Mouse (Mus musculus) kidney, postnatal 0 days (tissue): ENCODE measurements at regions not wholly inside any gene's neighbourhood (a gene's known extent, or its start where the extent isn't known, plus 50 kb on each side); places are given as distances from the start of the nearest gene placed in this dataset.

Experiments
- ATAC-seq: fragments of 200-750 bp; cut with Nextera tagmentation; replicated peaks from 2 replicates; pipeline ENCODE4 v1.8.0; 2017; ENCODE audit warnings: low read depth, moderate number of reproducible peaks, moderate TSS enrichment, moderate library complexity; ENCODE audit not compliant: low FRiP score
- DNase-seq: peaks from one replicate; pipeline ENCODE4 v3.0.0-alpha.2; 2016; ENCODE audit warnings: low spot score
- H3K27ac ChIP-seq: fragments of 300-500 bp; sonication (generic); 2 replicates; pipeline ENCODE4 v1.5.1; 2014; ENCODE audit warnings: mild to moderate bottlenecking
- H3K27me3 ChIP-seq: fragments of 300-500 bp; sonication (generic); 2 replicates; pipeline ENCODE4 v1.6.1; 2014; ENCODE audit warnings: low read length, mixed read lengths; ENCODE audit not compliant: insufficient read depth
- H3K36me3 ChIP-seq: fragments of 300-500 bp; sonication (generic); 2 replicates; pipeline ENCODE4 v1.6.1; 2014; ENCODE audit warnings: low read length, mixed read lengths; ENCODE audit not compliant: insufficient read depth
- H3K4me1 ChIP-seq: fragments of 300-500 bp; sonication (generic); replicated peaks from 2 replicates; pipeline ENCODE4 v1.6.1; 2014; ENCODE audit warnings: antibody characterized with exemption, low read length, mixed read lengths; ENCODE audit not compliant: insufficient read depth
- H3K4me2 ChIP-seq: fragments of 300-500 bp; sonication (generic); 2 replicates; pipeline ENCODE4 v1.6.1; 2014; ENCODE audit warnings: mild to moderate bottlenecking, low read length, moderate library complexity, mixed read lengths
- H3K4me3 ChIP-seq: fragments of 300-500 bp; sonication (generic); replicated peaks from 2 replicates; pipeline ENCODE4 v1.5.1; 2014; ENCODE audit warnings: low read depth, low read length
- H3K9ac ChIP-seq: fragments of 300-500 bp; sonication (generic); 2 replicates; pipeline ENCODE4 v1.6.1; 2014; ENCODE audit warnings: low read depth, low read length
- H3K9me3 ChIP-seq: fragments of 300-500 bp; sonication (generic); replicated peaks from 2 replicates; pipeline ENCODE4 v1.6.1; 2016; ENCODE audit warnings: low read length, inconsistent platforms, mixed read lengths
- CTCF ChIP-seq: IDR thresholded peaks from 2 replicates; pipeline ENCODE4 v1.5.1; 2016; ENCODE audit warnings: antibody characterized with exemption, low read depth, mild to moderate bottlenecking, moderate library complexity
- WGBS: fragments of 180-500 bp; shearing (Covaris S2); extraction: QIAGEN DNeasy Blood & Tissue Kit; methylation state at CpG from one replicate; pipeline ENCODE4 v1.1.7; 2014; 5-methylcytosine and 5-hydroxymethylcytosine counted together

GRCm38 (mm10) chr6:143614431-143614987 is 447.5 kb downstream of the Etnk1 start:
- 60% methylated on average over 11 of the region's 11 CpGs for WGBS

DNA sequence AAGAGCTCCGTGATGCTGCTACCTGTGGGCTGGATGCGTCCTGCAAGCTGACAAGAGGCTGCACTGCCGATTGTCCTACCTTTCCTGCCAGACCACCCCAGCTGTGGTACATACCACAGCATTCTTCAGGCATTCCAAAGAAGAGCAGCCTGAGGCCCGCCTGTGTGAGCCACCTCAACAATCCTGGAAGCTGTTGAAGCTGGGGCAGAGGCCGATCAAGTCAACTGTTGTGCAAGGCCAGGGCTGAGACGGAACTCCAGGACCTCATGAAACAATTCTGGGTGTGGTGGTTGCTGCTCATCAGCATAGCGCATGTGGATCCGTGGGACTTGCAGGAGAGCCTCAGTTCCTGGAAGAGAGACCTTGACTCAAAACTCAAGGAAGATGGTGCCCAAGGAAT is 448.3 kb downstream of the Etnk1 start:
- WGBS, result 87% methylated on average over 8 of the region's 8 CpGs
- DNase-seq (no peak), ATAC-seq (no peak)
- no peaks in the 10 kb centered on the region for H3K9me3 ChIP-seq
- H3K27me3 ChIP-seq, result no peaks in the 10 kb centered on the region
- no peak overlapping the region for H3K4me2 ChIP-seq
- H3K4me3 ChIP-seq, result no peak overlapping the region
- TF ChIP-seq CTCF, result no peak
- no peaks in the 10 kb centered on the region for H3K36me3 ChIP-seq
- H3K9ac ChIP-seq, result no peak overlapping the region
- no peak overlapping the region for H3K27ac ChIP-seq
- H3K4me1 ChIP-seq, result no peaks in the 10 kb centered on the region

More at GRCm38 (mm10) chr6:143614431-143614987, 447.5 kb downstream of the Etnk1 start:
- H3K27me3 ChIP-seq, result no peaks in the 10 kb centered on the region
- H3K36me3 ChIP-seq, result no peaks in the 10 kb centered on the region
- TF ChIP-seq CTCF, result no peak
- no peaks in the 10 kb centered on the region for H3K4me1 ChIP-seq
- no peak for DNase-seq
- H3K9ac ChIP-seq, result no peak overlapping the region
- H3K27ac ChIP-seq, result no peak overlapping the region
- H3K4me3 ChIP-seq, result no peak overlapping the region
- H3K4me2 ChIP-seq, result no peak overlapping the region
- no peaks in the 10 kb centered on the region for H3K9me3 ChIP-seq
- ATAC-seq, result no peak

DNA sequence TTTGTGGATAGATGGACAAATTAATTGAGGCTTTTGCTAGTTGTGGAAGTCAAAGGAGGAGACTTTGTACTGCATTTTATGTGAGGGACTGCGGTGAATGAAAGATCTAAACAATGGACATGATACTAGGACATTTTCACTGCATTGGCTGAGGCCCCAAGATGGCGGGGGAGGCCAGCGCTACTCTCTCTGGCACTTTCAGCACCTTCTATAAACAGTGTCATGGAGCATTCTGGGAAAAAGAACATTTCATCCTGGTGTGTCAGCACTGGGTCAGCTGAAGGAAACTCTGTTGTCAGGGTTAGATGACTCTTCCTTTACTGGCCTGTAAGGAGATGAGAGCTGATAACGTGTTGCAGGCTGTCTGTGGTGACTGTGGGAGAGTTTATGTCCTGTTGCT is 449.4 kb downstream of the Etnk1 start:
- H3K4me2 ChIP-seq, result no peak overlapping the region
- no peak for ATAC-seq
- H3K9me3 ChIP-seq, result no peaks in the 10 kb centered on the region
- no peak for DNase-seq
- H3K27ac ChIP-seq, result no peak overlapping the region
- no peak overlapping the region for H3K9ac ChIP-seq
- 81% methylated on average over 4 of the region's 4 CpGs for WGBS
- TF ChIP-seq CTCF, result no peak
- H3K27me3 ChIP-seq, result no peaks in the 10 kb centered on the region
- no peaks in the 10 kb centered on the region for H3K4me1 ChIP-seq
- no peaks in the 10 kb centered on the region for H3K36me3 ChIP-seq
- H3K4me3 ChIP-seq, result no peak overlapping the region

DNA sequence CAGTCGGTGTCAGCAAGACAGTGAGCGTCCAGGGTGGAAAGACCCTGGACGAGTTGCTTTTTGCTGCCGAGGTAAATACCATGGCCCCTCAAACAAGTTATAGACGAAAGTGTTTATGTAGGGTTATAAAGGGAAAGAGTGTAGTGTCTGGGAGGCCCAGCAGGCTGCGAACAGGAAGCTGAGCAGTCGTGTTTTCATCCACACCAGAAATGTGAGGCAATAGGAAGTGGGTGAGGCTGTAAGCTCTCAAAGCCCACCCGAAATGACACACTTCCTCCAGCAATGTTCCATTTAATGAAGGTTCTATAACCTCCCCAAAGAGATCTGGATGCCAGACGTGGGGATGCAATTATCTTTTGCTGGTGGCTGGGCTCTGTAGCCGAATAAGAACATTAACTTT is 451.5 kb downstream of the Etnk1 start:
- Histone ChIP-seq H3K4me3 (no peak overlapping the region), H3K4me2 (no peak overlapping the region), H3K9me3 (no peaks in the 10 kb centered on the region), H3K27ac (no peak overlapping the region), H3K4me1 (no peaks in the 10 kb centered on the region), H3K27me3 (no peaks in the 10 kb centered on the region), H3K36me3 (no peaks in the 10 kb centered on the region), H3K9ac (no peak overlapping the region)
- no peak for TF ChIP-seq CTCF
- 46% methylated on average over 10 of the region's 10 CpGs for WGBS
- ATAC-seq (no peak), DNase-seq (no peak)

DNA sequence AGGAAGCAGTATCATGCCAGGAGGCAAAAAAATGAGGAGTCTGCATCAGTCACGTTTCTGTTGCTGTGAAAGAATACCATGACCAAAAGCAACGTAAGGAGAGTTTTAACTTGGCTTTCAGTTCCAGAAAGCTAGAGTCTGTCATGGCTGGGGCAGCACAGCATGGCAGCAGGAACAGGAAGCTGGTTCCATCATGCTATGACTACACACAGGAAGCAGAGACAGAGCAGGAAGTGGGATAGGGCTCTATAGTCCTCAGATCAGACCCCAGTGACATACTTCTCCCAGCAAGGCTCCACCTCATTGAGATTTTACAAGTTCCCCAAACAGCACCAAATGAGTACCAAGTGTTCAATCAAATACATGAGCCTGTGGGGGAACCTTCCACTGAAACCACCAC is 453.6 kb downstream of the Etnk1 start:
- no peaks in the 10 kb centered on the region for H3K36me3 ChIP-seq
- ATAC-seq (no peak), DNase-seq (no peak)
- no peaks in the 10 kb centered on the region for H3K4me1 ChIP-seq
- TF ChIP-seq CTCF, result no peak
- no peak overlapping the region for H3K9ac ChIP-seq
- no peaks in the 10 kb centered on the region for H3K9me3 ChIP-seq
- no peaks in the 10 kb centered on the region for H3K27me3 ChIP-seq
- H3K4me3 ChIP-seq, result no peak overlapping the region
- WGBS, result 84% methylated on average over 2 of the region's 2 CpGs
- no peak overlapping the region for H3K4me2 ChIP-seq
- H3K27ac ChIP-seq, result no peak overlapping the region

- no peaks in the 10 kb centered on the region for H3K36me3 ChIP-seq
- no peak overlapping the region for H3K4me2 ChIP-seq
- no peak for ATAC-seq
- H3K4me3 ChIP-seq, result no peak overlapping the region
- no peak for TF ChIP-seq CTCF
- no peaks in the 10 kb centered on the region for H3K9me3 ChIP-seq
- H3K4me1 ChIP-seq, result no peaks in the 10 kb centered on the region
- WGBS, result 87% methylated on average over 2 of the region's 2 CpGs
- DNase-seq, result no peak
- no peak overlapping the region for H3K9ac ChIP-seq
- no peaks in the 10 kb centered on the region for H3K27me3 ChIP-seq
- no peak overlapping the region for H3K27ac ChIP-seq
Measured at GRCm38 (mm10) chr6:143622161-143622560, 455.1 kb downstream of the Etnk1 start.

- H3K4me2 ChIP-seq, result no peak overlapping the region
- DNase-seq (no peak), ATAC-seq (no peak)
- TF ChIP-seq CTCF, result no peak
- WGBS, result 81% methylated on average over 3 of the region's 3 CpGs
- H3K9ac ChIP-seq, result no peak overlapping the region
- no peak overlapping the region for H3K4me3 ChIP-seq
- H3K27ac ChIP-seq, result no peak overlapping the region
- H3K9me3 ChIP-seq, result no peaks in the 10 kb centered on the region
- no peaks in the 10 kb centered on the region for H3K36me3 ChIP-seq
- no peaks in the 10 kb centered on the region for H3K27me3 ChIP-seq
- no peaks in the 10 kb centered on the region for H3K4me1 ChIP-seq
Measured at GRCm38 (mm10) chr6:143624901-143625300, 457.9 kb downstream of the Etnk1 start.
